Mouse (Mus musculus): ENCODE data around the gene Adcy10.

Gene Adcy10

GRCm38 (mm10) chr1:165484688-165485233 lies at the start of gene Adcy10:
Gene Adcy10, plus strand, starts transcription at chr1:165485183.
- DNase-seq (ENCODE audit: low read depth) = peak; percentile 83

- DNase-seq (ENCODE audit: low read depth) = peak; percentile 58
These were observed 46.5 kb upstream of the Adcy10 start for GRCm38 (mm10) chr1:165438289-165439021.

GRCm38 (mm10) chr1:165440788-165441187 lies 44.2 kb upstream of the Adcy10 start:
- no peak for DNase-seq (ENCODE audit: low read depth)

- no peak for DNase-seq (ENCODE audit: low read depth)
These were observed 43.8 kb upstream of the Adcy10 start for GRCm38 (mm10) chr1:165441201-165441600.

- no peak for DNase-seq (ENCODE audit: low read depth)
These were observed 43.3 kb upstream of the Adcy10 start for GRCm38 (mm10) chr1:165441719-165442118.

DNA sequence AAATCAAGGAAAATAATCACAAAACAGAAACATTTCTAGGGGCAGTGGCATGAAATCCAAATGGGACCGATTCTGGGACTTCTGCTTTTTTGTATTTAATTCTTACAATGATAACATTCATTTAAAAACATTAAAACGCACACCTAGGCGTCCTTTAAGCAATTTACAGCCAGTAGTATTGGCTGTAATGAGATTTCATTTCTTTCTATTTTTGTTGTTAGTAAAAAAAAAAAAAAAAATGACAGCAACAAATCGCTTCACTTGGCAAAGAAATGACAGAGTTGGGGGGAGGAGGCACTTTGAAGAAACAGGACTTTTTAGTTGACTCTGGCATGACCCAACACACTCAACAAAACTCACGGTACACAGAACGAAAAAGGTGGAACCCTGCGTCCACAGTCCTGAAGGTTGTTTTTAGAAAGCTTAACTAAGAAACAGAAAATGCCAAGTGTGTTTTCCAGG lies 25.9 kb upstream of the Adcy10 start:
- peak; percentile 67 for DNase-seq (ENCODE audit: low read depth)

DNA sequence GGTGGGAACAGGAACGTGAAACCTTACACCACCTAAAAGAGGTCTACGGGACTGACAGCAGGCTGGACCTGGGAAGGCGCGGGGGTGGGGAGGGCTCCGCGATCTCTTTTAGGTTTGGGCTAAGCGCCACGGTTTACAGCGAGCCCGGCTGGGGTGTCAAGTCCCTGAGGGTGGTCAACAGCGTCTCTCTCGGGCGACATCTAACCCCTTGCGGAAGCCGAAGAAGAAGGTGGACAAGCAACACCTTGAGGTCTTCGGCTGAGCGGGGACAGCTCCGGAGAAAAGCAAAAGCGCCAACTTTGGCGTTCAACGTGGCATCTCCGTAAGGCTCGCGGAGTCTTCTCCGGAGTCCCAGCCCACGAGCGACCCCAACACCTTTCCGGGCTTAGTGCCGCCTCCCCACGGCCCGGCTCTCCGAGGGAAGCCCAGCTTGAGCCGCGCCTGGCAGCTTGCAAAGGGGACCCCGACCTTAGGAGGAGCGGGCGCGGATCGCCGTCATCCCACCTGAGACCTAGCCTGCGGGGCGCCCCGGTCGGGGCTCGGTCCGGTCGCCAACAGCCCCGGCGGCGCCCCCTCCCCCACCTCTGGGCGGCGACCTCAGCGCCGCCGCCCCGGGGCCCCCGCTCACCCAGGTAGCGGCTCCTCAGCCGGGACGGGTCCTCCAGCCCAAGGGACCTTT lies 25.3 kb upstream of the Adcy10 start:
- DNase-seq (ENCODE audit: low read depth) = peak; percentile 72

DNA sequence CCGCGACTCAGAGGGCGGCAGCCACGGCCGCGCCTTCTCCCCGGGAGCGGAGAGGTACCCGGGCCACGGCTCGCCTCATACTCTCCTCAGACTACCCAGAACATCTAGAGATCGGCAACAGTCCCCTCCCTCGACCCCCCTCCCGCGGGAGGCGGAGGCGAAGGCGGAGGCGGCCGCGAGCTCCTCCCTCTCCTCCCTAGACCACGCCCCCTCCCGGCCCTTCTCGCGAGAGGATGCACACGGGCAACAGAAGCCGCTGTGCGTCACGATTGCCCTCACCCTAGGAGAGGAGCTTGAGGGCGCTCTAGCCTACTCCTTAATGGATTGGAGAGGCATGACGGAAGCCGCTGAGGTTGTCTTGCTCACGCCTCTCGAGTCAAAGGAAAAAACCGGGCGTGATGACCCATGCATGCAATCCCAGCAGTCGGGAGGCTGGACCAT lies 24.6 kb upstream of the Adcy10 start, which contains the start of the genes Dcaf6 and Mpc2:
Gene Dcaf6, minus strand, starts transcription at position 116 of the 441 bp plus-strand sequence.
Gene Mpc2, plus strand, starts transcription at position 278 of the 441 bp plus-strand sequence.
- DNase-seq (ENCODE audit: low read depth) = peak; percentile 99

DNA sequence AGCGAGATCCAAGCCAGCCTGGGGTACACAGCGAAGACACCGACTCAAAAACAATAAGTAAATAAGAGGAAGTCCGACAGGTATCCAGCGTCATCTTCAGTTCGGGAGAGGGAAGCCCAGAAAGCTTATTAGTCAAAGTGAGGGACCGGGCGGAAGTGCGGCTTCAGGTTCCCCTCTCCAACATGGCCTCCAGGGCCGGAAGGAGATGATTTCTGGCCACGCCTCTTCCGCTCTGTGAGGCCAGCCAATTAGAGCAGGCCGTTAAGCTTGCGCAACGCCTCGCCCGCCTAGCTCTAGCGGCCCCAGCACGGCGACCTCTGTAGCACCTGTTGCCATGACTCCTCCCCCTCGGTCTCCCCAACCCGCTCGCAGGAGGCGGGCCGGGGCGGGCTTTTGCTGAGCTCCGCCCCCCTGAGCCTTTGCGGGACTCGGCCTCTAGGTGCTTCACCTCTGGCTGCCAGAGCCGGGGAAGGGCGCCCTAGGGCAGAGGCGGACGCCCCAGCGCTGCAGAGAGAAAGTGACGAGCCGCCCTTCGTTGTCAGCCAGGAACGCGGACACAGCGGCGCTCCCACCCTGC lies 24.1 kb upstream of the Adcy10 start:
- peak; percentile 100 for DNase-seq (ENCODE audit: low read depth)

DNA sequence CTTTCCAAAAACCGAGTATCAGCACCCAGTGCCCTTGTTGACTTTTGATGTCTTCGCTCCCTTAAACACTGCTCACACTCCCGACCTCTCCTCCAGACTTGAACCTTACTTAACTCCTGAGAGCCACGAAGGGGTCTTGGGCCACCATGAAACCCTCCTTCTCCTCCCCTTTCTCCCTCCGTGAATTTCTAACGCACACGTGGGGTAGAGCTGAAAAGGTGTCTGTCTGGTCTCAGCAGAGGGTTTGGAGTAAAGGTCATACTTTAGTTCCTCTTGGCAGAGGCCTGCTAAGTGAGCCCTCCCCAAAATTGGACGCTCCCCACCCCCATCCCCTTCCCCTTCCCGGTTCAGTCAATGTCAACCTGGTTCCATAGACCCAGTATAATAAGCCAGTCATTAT lies 23.3 kb upstream of the Adcy10 start:
- peak; percentile 51 for DNase-seq (ENCODE audit: low read depth)

DNA sequence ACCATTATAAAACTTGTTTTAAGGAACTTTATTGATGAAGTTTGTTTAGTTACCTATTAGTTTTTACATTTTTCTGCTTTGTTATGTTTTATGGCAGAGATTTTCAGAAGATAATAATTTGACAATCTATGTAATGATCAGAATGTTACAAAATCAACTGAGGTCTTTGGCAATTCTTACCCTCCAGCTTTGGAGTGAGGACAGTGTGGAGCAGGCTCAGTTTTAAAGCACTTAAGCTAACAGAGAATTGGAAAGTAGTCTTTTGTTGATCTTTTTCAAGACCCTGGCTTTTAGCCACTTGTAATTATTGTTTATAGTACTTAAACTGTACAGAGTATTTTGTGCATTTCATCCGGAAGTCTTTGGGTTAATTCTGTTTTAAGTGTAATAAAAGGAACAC lies 22.1 kb upstream of the Adcy10 start:
- no peak for DNase-seq (ENCODE audit: low read depth)

DNA sequence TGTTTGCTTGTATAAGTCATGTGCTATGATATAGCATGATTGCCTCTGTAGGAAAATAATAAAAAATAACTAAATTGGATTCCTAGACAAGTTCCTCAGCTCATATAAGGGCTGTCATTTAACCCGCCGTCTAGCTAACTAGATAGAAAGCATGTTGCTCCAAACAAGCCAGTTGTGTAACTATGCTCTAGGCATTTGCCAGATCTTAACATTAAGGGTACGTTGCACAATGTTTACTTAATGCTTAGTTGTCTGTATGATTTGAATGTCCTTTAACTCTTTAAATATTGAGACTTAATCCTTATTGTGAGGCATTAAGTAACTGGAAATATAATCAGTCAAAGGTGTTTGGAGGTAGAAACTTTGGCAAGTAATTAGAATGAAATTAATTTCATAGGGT lies 20.4 kb upstream of the Adcy10 start:
- DNase-seq (ENCODE audit: low read depth) = peak; percentile 45

DNA sequence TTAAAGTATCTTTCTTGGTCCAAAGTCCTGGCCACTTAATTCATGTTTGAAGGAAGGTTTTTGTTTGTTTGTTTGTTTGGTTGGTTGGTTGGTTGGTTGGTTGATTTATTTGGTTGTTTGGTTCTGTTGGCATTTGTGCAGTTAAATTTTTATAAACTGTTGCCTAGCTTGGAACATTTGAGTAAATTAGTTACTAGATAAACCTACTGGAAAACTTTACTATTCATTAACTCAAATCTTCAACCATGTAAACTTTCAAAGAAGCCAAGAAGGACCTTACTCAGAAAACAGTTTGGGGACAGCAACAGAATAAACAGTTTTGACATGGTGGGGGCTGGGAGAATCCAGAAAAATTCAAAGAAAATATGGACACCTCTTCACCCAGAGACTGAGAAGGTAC lies 16.0 kb upstream of the Adcy10 start:
- no peak for DNase-seq (ENCODE audit: low read depth)

- DNase-seq (ENCODE audit: low read depth) = no peak
These were observed 15.3 kb upstream of the Adcy10 start for GRCm38 (mm10) chr1:165469717-165470116.

DNA sequence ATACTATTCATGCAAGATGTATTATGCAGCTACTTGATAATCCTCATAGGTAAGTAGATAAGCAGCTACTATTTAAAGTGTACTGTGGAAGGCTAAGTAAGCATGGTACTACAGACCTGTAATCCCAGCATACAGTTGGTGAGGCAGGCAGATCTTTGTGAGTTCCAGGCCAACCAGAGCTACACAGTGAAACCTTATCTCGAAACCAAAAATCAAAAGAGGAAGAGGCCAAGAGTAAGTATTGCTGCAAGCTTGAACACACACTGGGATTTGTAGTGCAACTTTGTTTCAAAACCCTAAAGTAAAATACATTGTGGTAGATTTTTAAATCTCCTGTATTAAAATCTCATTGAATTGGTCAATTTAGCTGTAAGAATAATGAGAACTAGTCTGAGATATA lies 13.5 kb upstream of the Adcy10 start:
- DNase-seq (ENCODE audit: low read depth) = peak; percentile 66

DNA sequence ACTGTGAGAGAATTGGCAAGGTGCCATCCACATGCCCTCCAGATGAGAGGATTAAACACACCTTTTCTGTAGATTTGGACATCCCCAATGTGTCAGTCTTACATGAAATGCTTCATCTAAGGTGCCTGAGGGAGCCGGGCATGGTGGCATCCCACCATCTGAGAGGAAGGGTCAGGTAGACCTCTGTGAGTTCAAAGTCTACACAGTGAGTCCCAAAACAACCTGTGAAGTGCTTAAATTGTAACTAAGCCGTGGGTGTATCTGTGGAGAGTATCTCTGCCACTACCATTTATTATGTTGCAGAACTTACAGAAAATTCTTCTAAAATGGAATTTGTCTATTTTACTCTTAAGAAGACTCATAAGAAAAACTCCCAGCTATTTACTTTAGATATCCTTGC lies 1.1 kb downstream of the Adcy10 start:
- no peak for DNase-seq (ENCODE audit: low read depth)

DNA sequence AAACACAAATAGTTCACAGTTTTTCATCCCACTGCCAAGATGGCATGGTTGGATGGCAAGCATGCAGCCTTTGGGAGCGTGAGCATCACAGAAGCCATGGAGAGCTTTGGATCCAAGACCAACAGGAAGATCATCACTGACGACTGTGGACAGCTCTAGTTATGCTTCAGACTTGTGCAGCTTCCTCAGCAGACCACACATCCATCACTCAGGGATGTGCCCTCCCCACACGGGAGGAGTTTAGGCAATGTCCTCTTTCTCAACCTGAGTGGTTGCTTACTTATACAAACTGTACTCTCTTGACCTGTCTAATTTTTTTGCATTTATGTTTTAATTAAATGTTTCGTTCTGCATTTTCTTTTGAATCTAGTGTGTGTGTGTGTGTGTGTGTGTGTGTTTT lies 4.2 kb downstream of the Adcy10 start:
- peak; percentile 57 for DNase-seq (ENCODE audit: low read depth)

GRCm38 (mm10) chr1:165498856-165499255 lies 13.9 kb downstream of the Adcy10 start:
- DNase-seq (ENCODE audit: low read depth) = no peak

DNA sequence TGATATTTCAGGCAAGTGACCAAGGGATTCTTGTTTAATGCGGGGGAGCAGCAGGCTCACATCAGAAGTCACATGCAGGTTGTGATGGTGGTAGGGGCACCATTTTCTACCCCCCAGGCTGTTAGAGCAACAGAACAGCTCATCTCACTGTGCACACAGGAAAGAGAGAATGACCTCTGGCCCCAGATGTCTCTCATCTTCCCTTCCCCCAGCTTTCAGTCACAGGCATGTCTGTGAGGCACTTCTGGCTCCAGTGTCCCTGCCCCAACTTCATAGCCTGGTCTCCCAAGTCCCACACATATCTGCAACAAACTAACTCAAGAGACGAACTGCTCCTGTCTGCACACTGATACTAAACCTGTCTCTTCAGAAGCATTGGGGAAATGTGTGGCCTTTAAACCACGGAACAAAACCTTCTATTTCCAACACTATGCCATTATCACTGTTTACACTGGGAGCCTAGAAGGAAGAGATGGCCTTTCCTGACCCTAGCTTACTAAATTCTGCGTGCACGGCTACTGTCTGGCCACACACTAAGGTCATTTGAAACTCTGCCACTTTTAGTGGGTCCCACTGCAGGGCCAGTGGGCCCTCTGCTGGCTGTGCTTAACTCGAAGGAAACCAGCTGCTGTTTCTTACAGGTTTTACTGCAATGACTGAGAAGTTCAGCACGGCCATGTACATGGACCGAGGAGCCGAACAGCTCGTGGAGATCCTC lies 18.5 kb downstream of the Adcy10 start:
- peak; percentile 84 for DNase-seq (ENCODE audit: low read depth)

DNA sequence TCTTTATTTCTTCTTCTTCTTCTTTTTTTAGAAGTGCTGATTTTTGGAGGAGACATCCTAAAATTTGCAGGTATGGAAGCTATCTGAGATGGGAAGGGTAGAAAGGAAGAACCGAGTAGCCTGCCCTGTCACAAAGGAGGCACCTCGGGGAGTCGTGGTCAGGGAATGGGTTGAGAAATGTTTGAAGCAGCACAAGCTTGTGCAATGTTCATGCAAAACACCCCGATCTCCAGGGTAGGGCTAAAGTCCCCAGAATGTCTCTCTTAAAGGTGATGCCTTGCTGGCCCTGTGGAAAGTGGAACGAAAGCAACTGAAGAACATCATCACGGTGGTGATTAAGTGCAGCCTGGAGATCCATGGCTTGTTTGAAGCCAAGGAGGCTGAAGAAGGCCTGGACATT lies 21.3 kb downstream of the Adcy10 start:
- DNase-seq (ENCODE audit: low read depth) = peak; percentile 13

- DNase-seq (ENCODE audit: low read depth) = no peak
These were observed 25.2 kb downstream of the Adcy10 start for GRCm38 (mm10) chr1:165510161-165510560.

DNA sequence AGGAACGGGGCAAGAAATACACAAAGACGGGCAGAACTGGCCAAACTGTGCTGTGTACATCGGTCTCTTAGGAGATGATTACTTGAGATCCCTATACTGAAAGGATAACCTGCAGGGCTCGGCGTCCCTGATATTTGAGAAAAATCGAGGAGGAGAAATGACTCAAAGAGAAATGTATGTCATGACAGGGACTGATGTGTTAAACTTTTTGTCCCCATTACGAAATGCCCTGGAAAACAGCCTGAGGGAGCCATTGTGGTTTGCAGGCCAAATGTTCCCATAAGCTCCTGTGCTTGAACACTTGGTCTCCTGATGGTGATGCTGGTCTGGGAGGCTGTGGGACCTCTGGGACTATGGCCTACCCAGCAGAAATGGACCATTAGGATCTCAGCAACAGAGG lies 35.7 kb downstream of the Adcy10 start:
- DNase-seq (ENCODE audit: low read depth) = no peak
